Mouse (Mus musculus): ENCODE results near the gene Ms4a4c.
"Not testable (repeated sequence)": the region's sequence is repeated elsewhere in the genome, so short reads cannot be mapped to it uniquely, and the experiment has no call there.

Gene Ms4a4c

GRCm38 (mm10) chr19:11466471-11466870 lies 61.9 kb downstream of the Ms4a4c start:
- DNase-seq: no peak

DNA sequence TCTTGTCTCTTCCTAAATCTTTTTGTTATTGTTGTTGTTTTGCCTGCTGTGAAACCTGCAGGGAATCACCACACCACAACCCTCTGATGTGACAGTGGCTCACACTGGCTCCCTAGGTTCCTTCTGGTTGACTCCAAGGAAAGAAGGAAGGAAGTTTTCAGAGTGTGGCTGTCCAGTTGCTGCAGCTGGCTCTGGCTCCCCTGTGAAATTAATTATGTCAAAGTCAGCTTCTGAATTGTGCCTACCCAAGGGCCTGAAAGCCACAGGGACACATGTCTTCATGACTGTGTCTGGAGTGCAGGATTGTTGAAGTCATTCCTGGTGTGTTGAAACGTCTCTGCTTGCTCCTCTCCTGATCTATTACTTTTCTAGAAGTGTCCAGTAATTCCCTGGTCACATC lies 63.8 kb downstream of the Ms4a4c start:
- DNase-seq: not testable (repeated sequence)

DNA sequence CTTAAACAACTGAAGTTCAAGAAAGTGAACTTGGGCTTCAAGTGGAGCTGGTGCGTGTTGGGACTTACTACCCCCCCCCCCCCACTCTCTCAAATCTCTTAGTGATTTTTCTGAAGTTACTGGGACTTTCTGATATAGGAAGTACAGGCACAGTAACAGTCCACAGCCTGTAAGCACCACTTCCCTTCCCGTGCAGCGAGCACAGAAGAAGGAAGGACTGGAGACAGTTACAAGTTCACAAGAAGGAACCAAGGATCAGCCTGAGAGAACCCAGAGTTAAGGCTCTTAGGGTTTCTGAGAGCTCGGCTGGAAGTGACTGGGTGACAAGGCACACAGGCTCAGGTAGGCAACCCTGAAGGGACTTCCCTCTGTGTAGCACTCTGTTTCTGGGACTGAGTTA lies 64.6 kb downstream of the Ms4a4c start, which contains the start of gene Ms4a6c:
TSS of gene Ms4a6c (plus strand) at position 152 of the 400 bp plus-strand sequence.
- not testable (repeated sequence) for DNase-seq
